Mouse (Mus musculus) megakaryocyte, embryonic 14.5 days (primary cell): ENCODE measurements at regions not wholly inside any gene's neighbourhood (a gene's known extent, or its start where the extent isn't known, plus 50 kb on each side); places are given as distances from the start of the nearest gene placed in this dataset.

Experiments used
- H3K27me3 ChIP-seq: replicated peaks from 2 replicates; pipeline ENCODE3; 2012; ENCODE audit warnings: inconsistent platforms
- H3K36me3 ChIP-seq: replicated peaks from 2 replicates; pipeline ENCODE3; 2012; ENCODE audit warnings: low read length, inconsistent platforms, mixed read lengths
- H3K4me1 ChIP-seq: 2 replicates; pipeline ENCODE4 v1.6.1; 2012; ENCODE audit warnings: inconsistent platforms
- H3K4me3 ChIP-seq: replicated peaks from 2 replicates; pipeline ENCODE3; 2012; ENCODE audit warnings: moderate library complexity, mild to moderate bottlenecking, inconsistent platforms
- H3K9me3 ChIP-seq: 2 replicates; pipeline ENCODE4 v1.6.1; 2012; ENCODE audit warnings: inconsistent platforms
- FLI1 ChIP-seq: IDR thresholded peaks from 2 replicates; pipeline ENCODE4 v1.6.1; 2012; ENCODE audit warnings: low read length, inconsistent platforms, mixed read lengths
- GATA1 ChIP-seq: IDR thresholded peaks from 3 replicates; pipeline ENCODE4 v1.6.1; 2012; ENCODE audit warnings: mixed read lengths, low read length, inconsistent platforms, borderline replicate concordance

DNA sequence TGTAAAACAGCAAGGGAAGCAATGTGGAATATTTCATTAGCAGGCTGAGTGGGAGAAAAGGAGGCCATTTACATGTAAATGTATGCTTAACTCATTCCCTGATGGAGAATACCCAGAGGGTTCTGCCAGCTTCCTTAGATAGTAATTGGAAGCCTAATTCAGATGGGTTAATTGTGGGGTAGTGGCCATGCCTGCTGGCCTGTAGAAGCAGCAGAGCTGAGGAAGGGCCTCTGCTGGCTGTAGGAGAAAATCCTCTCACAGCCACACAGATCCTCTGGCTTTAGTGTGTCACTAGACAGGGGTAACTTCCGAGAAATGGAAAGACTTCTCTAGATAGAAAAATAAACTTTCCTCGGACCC is 1588.7 kb upstream of the Got2 start:
- no peaks in the 10 kb centered on the region for H3K4me1 ChIP-seq
- H3K27me3 ChIP-seq = no peaks in the 10 kb centered on the region
- H3K4me3 ChIP-seq = no peak overlapping the region
- H3K36me3 ChIP-seq = no peaks in the 10 kb centered on the region
- H3K9me3 ChIP-seq = peaks cover 13% of the 10 kb centered on the region
- TF ChIP-seq FLI1 = no peak
- no peak for TF ChIP-seq GATA1

- H3K4me3 ChIP-seq = no peak overlapping the region
- no peak for TF ChIP-seq GATA1
- TF ChIP-seq FLI1 = no peak
- peaks cover 13% of the 10 kb centered on the region for H3K9me3 ChIP-seq
- no peaks in the 10 kb centered on the region for H3K4me1 ChIP-seq
- H3K36me3 ChIP-seq = no peaks in the 10 kb centered on the region
- H3K27me3 ChIP-seq = no peaks in the 10 kb centered on the region
These were observed 1588.2 kb upstream of the Got2 start for GRCm38 (mm10) chr8:97476430-97477097.

DNA sequence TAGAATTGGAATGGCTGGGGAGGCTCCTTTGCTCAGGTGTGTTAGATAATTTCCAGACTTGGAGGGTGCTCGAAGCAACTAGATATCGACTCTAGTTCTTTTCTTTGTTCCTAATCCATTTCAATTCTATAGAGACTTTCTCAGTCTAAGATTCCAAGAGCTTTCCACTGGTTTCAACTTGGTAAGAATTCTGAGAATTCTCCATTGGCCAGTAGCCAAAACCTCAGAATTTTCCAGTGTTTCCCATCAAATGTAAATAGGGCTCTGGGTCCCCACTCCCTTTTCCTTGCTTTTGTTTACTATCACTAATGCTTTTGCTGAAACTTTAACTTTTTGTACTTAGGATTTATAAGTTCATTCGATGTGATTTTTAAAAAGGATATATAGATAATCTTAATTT is 1585.0 kb upstream of the Got2 start:
- no peaks in the 10 kb centered on the region for H3K36me3 ChIP-seq
- H3K9me3 ChIP-seq = peaks cover 13% of the 10 kb centered on the region
- no peaks in the 10 kb centered on the region for H3K27me3 ChIP-seq
- no peak for TF ChIP-seq GATA1
- TF ChIP-seq FLI1 = no peak
- H3K4me3 ChIP-seq = no peak overlapping the region
- no peaks in the 10 kb centered on the region for H3K4me1 ChIP-seq

GRCm38 (mm10) chr8:97461478-97461877 is 1573.1 kb upstream of the Got2 start:
- no peaks in the 10 kb centered on the region for H3K36me3 ChIP-seq
- H3K27me3 ChIP-seq = no peaks in the 10 kb centered on the region
- H3K4me3 ChIP-seq = no peak overlapping the region
- H3K4me1 ChIP-seq = no peaks in the 10 kb centered on the region
- H3K9me3 ChIP-seq = no peaks in the 10 kb centered on the region
- no peak for TF ChIP-seq GATA1
- no peak for TF ChIP-seq FLI1

DNA sequence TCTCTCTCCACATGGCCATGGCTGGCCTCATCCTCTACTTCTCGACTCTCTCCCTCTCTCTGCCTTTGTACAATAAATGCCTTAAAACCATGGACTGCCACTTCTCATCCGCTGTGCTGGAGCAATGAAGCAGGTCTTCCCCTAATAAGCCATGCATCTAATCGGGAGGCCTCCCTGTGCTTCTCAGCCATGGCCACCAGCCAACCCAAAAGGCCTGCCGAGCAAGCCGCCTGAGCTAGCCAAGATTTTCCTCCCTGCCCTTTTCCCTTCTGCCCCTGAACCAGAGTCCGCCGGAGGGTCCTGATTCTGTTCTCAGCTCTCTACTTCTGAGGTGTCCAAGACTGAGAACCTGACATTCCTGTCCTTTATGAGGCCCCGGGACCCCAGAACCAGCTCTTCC is 1559.3 kb upstream of the Got2 start:
- Histone ChIP-seq H3K36me3 (no peaks in the 10 kb centered on the region), H3K27me3 (no peaks in the 10 kb centered on the region), H3K9me3 (peaks cover 14% of the 10 kb centered on the region), H3K4me3 (no peak overlapping the region), H3K4me1 (no peaks in the 10 kb centered on the region)
- no peak for TF ChIP-seq FLI1
- TF ChIP-seq GATA1 = no peak

GRCm38 (mm10) chr8:97441483-97441882 is 1553.1 kb upstream of the Got2 start:
- no peak for TF ChIP-seq GATA1
- TF ChIP-seq FLI1 = no peak
- Histone ChIP-seq H3K36me3 (no peaks in the 10 kb centered on the region), H3K4me1 (no peaks in the 10 kb centered on the region), H3K9me3 (no peaks in the 10 kb centered on the region), H3K4me3 (no peak overlapping the region), H3K27me3 (no peaks in the 10 kb centered on the region)

- Histone ChIP-seq H3K4me1 (no peaks in the 10 kb centered on the region), H3K27me3 (no peaks in the 10 kb centered on the region), H3K36me3 (no peaks in the 10 kb centered on the region), H3K9me3 (no peaks in the 10 kb centered on the region), H3K4me3 (no peak overlapping the region)
- TF ChIP-seq GATA1 (no peak), FLI1 (no peak)
These were observed 1545.2 kb upstream of the Got2 start for GRCm38 (mm10) chr8:97433584-97433983.

DNA sequence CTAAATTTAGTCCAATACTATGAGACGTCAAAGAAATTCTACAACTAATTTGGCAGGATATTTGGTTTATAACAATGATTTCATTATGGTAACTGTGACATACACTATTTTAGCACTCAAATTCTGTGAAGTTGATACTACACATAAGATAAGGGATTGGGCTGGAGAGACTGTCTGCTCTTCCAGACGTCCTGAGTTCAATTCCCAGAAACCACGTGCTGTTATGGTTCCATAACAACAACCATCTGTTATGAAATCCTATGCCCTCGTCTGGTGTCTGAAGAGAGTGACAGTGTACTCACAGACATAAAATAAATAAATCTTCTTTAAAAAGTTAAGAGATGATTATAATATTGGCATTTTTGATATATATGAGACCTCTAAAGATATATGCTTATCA is 1543.1 kb upstream of the Got2 start:
- Histone ChIP-seq H3K36me3 (no peaks in the 10 kb centered on the region), H3K9me3 (no peaks in the 10 kb centered on the region), H3K4me3 (no peak overlapping the region), H3K27me3 (no peaks in the 10 kb centered on the region), H3K4me1 (no peaks in the 10 kb centered on the region)
- TF ChIP-seq FLI1 (no peak), GATA1 (no peak)

- Histone ChIP-seq H3K4me1 (no peaks in the 10 kb centered on the region), H3K9me3 (0 out of 2 replicates have a peak, but pooled peaks cover 4% of the 10 kb centered on the region), H3K36me3 (no peaks in the 10 kb centered on the region), H3K4me3 (no peak overlapping the region), H3K27me3 (no peaks in the 10 kb centered on the region)
- TF ChIP-seq GATA1 = no peak
- TF ChIP-seq FLI1 = no peak
These were observed 1534.0 kb upstream of the Got2 start for GRCm38 (mm10) chr8:97422331-97422730.

GRCm38 (mm10) chr8:97414742-97415141 is 1526.4 kb upstream of the Got2 start:
- TF ChIP-seq GATA1 (no peak), FLI1 (no peak)
- no peaks in the 10 kb centered on the region for H3K36me3 ChIP-seq

GRCm38 (mm10) chr8:97403308-97403707 is 1515.0 kb upstream of the Got2 start:
- no peak for TF ChIP-seq GATA1
- TF ChIP-seq FLI1 = no peak
- no peaks in the 10 kb centered on the region for H3K4me1 ChIP-seq

More at GRCm38 (mm10) chr8:97414742-97415141, 1526.4 kb upstream of the Got2 start:
- Histone ChIP-seq H3K4me1 (no peaks in the 10 kb centered on the region), H3K9me3 (no peaks in the 10 kb centered on the region), H3K27me3 (no peaks in the 10 kb centered on the region), H3K4me3 (no peak overlapping the region)

More at GRCm38 (mm10) chr8:97403308-97403707, 1515.0 kb upstream of the Got2 start:
- Histone ChIP-seq H3K9me3 (no peaks in the 10 kb centered on the region), H3K36me3 (no peaks in the 10 kb centered on the region), H3K4me3 (no peak overlapping the region), H3K27me3 (no peaks in the 10 kb centered on the region)
